Mouse (Mus musculus) v-Abl transformed pro-B cells (cell line): ENCODE data around the gene Mat2b.

Experiments used
- in situ Hi-C, 2 experiments: fragments of 400-800 bp; cut with MboI; formaldehyde crosslinking; loops; one replicate each; pipeline ENCODE4 v1.15.1; 2025; ENCODE audit not compliant: unreplicated experiment in 2 of 2

Gene Mat2b

DNA sequence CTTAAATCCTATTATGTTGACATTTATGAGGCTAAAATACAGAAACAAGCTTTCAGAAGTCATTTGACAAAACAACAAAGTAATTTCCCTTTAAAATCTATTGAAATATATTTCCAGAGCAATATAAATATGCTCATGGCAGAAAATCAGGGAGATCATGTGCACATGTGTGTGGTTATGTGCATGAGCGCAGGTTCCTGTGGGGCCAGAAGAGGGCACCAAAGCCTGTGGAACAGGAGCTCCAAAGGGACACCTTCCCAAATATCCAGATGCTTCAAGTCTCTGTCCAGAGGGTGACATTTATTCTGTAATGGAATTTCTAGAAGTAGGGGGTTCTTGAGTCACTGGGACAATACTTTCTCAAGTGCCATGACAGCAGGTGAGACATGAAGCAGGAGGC is 17.8 kb downstream of the Mat2b start:
- in situ Hi-C loops, result loop anchor here in 1 of 2 experiments (5.0 kb wide), 1 partner anchor 85 kb away; no protein-coding TSS in a partner anchor

DNA sequence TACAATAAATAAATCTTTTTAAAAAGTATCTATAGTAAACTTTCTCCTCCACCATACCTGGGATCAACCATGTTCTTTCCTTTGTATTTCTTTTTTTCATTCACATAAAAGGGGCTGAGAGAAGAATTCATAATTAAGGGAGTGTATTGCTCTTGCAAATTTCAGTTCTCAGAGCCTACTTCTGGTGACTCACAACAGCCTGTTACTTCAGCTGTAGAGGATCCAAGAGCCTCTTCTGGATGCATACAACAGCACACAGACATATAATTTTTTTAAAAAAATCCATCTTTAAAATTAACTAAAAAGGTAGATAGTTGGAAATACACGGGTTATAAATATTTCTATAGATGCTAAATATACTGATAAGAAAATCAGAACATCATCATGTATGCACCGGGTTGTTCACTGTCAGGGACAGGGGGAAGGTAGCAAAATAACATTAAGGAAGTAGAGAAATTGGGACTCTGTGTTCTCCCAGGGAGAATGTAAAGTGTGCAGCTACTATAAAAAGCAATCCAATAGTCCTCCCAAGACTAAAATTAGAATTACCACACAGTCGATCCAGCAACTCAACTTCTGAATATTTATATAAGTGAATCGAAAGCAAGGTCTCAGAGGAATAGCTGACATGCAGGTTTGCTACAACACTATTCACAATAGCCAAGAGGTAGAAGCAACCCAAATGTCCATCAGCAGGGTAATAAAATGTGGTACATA is 19.8 kb downstream of the Mat2b start:
- in situ Hi-C loops, result loop anchor here in 1 of 2 experiments (5.0 kb wide), 1 partner anchor 87 kb away; no protein-coding TSS in a partner anchor

DNA sequence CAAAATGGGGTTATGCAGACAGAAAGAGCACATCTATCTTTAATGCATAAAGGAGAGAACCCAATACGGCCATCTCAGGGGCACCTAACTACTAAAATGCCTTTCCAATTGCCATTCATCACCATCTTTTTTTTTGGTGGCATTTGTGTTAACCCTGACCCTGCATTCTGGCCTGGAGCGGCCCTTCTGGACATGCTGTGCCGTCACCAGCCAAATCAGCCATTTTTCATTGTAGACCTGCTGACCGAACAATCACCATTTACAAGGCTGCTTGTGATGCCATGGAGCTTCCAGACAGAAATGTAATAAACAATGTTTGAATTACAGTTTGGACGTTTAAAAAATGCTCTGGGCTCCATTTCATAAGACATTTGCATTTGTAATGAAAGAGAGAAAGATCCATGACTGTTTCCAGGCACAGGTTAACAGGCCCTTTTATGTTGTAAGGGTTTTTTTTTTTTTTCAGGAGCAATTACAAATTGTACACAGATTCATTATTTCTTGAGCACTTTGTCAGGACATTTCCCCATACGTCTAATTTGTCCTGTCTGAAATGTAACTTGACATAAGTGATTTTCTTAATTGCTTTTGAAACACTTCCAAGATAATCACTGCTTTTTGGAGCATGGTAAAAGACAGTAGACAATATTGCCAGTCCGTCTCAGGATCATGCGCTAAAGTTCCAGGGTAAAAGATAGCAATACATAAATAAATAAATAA is 45.1 kb downstream of the Mat2b start:
- in situ Hi-C loops, result no loop called here

DNA sequence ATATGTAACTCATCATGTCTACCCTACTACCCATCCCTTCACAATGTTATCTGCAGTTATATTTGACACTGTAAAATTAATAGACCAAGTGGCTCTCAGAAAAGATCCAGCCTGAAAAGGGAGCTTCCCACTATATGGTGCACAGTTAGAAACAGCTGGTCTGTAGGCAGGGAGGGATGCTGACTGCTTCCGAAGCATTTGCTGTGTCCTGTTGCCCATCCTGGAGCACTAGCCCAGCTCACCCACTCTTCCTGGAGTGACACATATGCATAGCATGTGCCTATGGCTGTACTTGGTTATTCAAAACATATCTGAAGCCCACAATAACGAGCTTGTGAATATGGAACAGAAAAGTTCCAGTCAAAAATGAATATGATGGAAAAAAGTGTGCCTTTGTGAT is 47.8 kb downstream of the Mat2b start:
- in situ Hi-C loops, result no loop called here
